Mouse (Mus musculus): Measurements from ENCODE around the gene Galnt18.

Gene Galnt18

DNA sequence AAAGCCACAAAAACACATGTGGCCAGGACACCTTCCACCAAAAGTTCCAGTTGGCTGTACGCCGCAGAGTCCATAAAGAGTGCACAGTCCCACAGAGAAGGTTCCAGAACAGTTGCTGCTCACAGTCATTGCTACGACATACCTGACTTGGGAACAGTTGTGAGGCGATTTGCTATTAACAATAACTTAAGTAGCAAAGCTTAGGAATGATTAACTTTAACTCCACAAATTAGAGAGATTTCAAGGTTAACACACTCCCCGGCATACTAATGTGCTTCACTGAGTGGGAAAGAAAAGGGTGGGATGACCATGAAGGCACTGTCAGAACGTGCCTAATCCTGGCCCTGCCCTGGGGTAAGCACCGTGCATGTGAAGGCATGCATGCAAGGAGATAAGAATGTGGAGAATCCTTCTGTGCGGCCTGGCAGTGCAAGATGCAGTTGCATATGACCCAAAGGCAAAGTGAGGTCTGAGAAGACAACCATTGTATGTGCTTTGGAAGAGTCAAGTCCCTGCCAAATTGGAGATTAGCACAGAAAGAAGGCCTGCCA, 8.5 kb downstream of the Galnt18 start:
- no peak for DNase-seq (ENCODE audit: low read depth)

DNA sequence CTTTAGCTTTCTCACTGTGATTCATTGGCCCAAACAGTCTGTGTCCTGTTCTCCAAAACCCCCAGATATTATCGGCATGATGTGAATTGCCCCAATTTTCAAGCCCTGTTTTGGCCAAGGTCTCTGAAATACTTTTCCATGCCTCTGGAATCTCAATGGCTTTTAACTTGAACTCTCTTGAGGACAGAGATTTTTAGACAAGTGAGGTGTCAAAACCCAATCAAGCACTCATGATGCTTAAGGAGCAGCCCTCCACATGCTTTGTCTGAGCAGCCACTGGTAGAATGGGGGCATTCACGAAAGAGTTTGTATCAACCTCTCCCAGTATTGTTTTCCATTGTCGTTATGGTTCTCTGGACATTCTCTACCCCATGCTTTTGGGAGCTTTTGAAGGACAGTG, 9.2 kb downstream of the Galnt18 start:
- DNase-seq (ENCODE audit: low read depth): no peak

DNA sequence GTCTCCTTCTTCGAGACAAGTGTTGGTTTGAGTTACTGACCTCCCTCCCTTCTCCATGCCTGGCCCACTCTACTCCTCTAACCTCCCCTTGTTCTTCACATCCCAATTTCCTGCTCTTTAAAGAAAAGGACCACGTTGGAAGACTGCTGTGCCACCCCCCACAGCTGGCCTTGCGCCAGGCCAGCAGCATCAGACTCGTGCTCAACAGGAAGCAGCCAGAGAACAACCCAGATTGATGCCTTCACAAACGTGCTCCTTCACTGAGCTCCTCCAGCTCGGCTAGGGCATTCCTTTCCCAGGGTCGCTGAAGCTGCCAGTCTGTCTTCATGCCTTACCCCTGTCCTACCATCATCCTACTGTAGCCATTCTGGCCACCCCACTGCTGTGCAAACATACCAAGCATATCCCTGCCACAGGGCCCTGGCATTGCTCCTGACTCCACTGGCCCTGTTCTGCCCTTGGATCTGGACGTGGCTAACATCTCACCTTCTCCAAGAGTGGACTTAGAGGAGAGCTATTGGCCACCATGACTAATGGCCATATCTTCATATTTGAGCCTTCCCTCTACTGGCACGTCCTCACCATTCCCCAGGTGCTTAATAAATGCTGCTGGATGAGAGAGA, 13.5 kb downstream of the Galnt18 start:
- no peak for DNase-seq (ENCODE audit: low read depth)

DNA sequence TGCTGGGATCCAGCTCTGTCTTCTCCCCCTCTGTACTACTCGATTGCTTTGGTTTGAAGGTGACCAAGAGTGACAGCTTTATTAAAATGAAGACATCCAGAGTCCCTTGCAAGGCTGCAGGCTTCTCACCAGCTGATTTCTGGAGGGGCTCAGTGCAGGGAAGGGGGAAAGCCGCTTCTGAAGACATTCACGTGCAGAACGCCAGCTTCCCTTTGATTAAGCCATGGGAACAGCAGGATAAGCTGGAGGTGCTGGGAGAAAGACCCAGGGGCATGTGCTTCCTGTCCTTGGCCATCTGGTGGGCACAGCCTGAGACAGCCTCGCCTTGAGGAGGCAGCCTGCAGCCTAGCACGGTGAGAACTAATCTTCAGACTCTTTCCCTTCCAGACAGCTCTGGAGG, 17.0 kb downstream of the Galnt18 start:
- no peak for DNase-seq (ENCODE audit: low read depth)

DNA sequence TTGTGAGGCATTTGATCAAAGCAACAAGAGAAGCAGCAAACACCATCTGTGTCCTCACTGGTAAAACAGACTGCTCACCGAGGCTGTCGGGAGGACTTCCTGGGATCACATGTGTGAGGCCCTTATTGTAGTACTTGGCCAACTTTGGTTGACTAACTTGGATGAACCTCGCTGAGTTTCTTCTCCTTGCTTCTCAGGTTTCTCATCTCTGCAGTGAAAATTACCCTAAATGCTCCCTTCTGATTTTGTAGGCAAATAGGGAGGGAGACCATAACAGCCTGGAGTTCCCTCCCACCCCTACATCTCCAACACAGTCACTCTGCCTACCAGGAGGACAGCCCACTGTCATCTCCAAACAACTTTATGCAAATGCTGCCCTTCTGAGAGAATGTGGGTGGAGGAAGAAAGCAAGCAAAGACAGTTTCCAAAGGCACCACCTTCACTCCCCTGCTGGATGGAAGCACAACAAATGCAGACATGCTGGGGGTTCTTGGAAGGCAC, 31.2 kb downstream of the Galnt18 start:
- DNase-seq (ENCODE audit: low read depth): no peak

DNA sequence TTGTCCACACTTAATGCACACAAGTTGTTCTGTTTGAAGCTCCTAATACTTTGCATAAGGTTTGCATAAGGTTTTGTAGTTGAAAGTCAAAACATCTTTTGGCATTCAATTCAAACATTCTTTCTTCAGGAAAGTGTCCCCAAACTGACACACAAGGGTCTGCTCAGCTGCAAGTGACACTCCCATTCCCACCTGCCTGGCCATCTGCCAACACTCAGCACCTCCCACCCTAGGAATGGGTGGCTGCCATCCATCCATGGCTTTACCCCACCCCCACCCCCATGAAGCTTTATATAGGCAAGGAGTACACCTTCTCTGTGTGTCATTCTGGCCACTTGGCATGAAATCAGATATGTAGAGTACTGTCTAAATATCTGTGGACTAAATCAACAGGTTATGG, 35.0 kb downstream of the Galnt18 start:
- no peak for DNase-seq (ENCODE audit: low read depth)

DNA sequence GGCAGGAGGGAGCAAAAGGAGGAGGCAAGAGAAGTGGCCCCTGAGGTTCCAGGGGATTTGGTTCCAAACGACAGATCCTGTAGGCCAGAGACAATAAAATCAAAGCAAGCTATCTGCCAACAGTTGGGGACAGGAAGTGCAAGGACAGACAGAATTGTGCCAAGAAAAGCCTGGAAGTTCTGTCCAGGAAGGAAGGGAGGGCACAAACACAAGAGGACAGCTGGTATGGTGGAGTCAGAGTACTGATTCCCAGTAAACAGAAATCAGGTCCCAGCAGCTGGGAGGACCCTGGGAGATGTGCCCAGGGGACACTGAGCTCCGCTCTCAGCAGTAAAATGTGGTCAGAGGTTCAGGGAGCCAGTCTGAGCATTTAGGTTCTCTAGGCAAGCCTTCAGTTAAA, 38.2 kb downstream of the Galnt18 start:
- no peak for DNase-seq (ENCODE audit: low read depth)

DNA sequence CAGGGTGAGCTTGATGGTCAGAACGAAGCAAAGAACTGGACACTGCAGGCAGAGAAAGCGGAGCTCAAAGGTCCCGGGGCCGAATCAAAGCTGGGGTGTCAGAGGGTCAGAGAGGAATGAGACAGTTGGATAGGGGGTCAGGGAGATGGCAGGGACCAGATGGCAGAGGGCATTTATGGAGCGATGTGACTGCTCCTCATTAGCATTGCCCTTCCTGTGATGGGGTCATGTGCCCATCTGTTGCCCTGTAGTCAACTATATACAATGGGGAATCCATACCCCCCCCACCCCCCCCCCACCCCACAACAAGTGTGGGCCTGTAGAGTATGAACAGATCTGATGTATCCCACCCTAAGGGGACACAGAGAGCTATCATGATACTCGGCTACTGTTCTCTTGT, 39.7 kb downstream of the Galnt18 start:
- DNase-seq (ENCODE audit: low read depth): no peak

DNA sequence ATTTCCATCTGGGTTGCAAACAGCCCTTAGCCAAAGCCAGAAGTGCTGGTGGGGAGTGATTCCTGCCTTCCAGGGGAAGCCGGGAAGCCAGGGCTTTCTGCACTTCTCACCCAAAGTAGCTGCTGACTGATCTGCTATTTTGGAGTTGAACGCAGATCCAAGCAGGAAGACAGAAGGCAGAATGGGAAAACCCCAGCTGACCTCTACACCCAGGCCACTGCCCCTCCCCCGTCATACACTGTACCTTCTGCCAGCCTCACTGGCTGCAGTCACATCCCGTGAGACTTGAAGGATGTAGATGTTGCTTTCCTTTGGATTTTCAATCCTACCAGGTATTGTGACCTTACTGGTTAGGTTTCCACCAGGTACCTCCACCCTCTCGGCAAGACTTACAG, 40.4 kb downstream of the Galnt18 start:
- DNase-seq (ENCODE audit: low read depth): no peak

DNA sequence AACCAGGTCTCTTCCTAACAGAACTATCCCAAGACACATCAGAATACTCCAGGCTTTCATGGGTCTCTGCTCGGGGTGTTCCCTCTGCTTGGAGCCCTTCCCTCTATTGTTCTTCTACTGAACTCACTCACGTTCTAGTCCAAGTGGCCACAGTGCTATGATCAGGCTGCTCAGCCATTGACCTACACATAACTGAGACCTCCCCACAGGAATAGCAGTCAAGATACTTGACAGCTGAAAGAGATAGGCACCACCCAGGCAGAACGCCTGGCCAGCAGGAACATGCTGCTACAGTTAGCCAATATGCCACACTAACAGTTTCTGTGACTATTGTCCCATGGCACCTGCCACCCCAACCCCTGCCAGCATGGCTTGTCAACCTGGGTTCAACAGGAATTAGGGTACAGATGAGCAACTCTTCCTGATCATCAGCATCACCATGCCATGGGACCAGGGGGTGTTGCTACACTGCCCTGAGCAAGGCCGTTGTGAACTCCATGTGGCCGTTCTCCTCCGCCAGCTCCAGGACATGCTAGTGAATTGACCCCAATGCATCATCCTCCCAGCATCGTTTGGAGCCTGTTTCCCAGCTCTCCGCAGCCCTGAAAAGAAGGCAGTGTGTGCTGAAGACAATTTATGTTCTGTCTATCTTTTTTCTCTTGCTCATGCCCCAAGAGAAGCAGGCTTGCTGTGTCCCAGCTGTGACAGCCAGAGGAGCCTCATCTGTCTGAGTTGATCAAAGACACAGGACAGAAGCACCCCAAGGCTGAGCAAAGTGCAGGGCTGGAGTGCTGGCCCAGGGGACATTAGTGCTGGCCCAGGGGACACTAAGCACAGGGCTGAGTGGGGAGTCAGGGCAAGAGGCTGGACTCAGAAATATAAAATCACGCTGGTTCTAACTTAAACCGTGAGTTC, 41.1 kb downstream of the Galnt18 start:
- DNase-seq (ENCODE audit: low read depth): no peak

DNA sequence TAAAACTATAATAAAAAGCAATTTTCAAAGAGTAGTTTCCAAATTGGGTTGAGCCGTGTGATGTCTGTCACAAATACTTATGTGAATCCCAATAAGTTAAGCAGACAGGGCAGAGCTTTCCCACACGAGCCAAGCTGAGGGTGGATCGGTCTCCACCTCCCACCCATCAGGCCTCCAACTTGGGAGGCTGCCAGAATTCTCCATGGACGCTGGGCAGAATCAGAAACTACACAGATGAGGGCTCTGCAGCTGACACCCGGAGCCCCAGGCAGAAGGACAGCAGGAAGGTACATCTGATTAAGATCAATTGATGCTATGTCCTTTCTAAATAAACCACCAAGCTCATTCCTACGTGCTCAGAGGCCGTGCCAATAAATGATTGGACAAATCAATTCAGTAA, 42.4 kb downstream of the Galnt18 start:
- DNase-seq (ENCODE audit: low read depth): no peak

DNA sequence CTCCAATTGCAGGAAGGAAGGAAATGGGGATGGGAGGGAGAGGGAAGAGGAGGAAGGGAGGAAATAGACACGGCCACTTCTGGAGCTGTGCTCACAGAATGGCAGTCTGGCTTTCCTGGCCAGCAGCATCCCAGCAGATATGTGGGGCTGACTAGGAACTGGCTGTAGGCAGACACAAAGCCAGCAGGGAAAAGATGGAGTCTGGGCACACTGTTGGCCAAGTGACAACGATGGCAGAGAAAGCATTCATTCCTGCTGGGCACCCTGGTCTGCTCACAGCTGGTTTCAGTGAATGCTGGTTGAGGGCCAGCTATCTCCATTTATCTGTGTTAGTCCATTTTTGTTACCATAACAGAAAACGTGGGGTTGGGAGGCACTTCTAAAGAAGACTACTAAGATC, 43.4 kb downstream of the Galnt18 start:
- no peak for DNase-seq (ENCODE audit: low read depth)

DNA sequence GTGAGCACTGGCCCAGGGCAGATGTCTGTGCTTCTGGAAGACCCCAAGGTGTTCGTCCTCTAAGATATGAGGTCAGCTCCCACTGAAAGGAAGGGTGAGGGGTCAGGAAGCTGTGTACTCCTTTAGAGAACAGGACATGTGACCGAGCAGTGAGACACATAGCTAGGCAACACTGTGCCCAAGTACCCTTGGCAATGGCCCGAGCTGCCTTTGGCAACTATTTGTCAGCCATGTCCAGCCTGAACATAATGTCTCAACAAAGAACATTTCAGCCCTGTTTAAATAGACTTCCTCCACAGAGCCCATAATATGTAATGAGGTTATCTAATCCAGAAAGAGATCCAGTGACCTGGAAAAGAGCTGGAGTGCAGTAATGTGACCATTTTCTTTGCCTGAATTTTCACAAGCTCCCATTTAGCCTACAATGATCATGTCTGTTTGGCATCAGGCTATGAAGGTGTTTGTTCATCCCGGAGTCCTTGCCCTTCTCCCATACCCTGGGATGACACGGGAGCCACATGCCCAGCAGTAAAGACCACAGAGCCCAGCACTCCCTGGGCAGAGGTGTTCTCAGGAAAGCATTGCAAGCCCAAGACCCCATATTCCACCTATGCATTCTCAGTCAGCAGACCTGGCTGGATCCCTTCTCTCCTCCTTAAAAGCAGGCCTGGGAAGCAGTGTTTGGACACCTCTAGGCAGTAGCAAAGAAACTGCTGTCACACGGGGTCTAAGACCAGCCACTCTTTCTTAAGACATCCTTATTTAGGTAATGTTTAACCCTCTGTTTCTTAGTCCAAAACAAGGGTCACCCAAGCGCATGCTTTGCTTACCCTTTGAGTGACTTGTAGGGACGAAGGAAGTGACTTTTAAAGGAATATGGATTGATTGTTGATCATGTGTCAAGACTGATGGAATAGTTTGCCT, 49.2 kb downstream of the Galnt18 start:
- DNase-seq (ENCODE audit: low read depth): no peak

DNA sequence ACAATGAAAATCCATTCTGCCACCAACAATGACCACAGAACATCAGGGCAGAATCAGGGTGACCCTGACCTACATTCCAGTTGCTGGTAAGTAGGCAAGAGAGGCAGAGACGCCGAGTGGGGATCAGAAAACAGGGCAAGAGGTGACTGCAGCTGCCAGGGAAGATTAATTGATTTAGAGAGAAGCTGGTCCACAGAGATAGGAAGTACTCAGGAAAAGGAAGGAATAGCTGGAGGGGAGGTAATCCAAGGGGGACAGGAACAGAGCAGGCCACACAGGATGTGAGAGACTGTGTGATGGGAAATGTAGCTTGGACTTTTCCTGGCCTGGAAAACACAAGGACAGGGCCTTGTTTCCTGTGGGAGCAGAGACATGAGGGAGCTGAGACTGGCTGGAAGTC, 52.8 kb downstream of the Galnt18 start:
- no peak for DNase-seq (ENCODE audit: low read depth)

DNA sequence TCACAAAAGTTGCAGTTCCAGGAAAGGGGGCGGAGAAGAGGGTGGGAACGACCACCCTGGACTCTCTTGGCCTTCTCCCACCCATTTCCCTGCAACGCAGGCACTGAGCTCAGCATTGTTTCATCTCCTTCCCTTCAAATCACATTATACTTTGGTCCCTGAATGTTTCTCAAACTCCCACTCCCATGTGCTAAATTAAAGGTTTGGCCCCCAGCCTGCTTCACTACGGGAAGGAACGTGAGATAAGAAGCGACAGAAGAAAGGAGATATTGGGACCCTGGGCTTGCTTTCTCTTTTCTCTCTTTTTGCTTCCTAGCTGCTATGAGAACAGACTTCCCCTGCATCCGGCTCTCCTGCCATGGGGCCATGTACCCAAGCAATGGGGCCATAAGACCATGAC, 55.0 kb downstream of the Galnt18 start:
- DNase-seq (ENCODE audit: low read depth): no peak

DNA sequence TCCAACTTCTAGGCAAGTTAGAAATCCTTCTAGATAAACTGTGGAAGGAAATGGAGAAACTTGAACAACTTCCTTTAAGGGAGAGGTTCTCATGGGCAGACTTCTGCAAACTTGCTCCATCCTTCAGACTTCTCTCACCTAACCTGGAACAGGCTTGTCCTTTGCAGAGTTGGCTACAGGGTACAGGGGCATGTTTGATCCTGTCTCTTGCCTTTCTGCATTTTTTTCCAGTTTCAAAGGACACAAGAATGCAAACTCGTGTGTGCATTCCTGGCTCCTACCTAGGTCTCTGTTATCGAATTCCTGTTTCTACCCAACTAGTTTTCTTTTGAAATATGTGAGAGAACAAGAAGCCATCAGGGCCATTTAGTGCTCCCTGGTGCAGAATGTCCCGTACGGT, 55.8 kb downstream of the Galnt18 start:
- no peak for DNase-seq (ENCODE audit: low read depth)

DNA sequence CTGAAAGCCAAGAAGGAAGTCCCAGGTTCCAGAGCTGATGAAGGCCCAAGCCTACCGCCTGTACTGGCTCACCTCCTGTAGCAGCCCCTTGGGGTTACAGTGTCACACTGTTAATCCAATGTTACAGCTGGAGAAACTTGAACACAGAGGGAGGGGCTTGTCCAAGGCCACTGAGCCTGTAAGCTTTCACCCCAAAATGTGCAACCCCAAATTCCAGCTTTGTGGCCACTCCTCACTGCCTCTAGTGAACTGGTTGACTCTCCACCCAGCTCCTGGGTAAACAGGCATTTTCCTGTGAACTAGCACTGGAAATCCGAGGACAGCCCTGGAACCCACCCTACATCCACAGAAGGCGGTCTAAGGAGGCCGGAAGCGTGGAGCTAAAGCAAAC, 58.5 kb downstream of the Galnt18 start:
- no peak for DNase-seq (ENCODE audit: low read depth)

DNA sequence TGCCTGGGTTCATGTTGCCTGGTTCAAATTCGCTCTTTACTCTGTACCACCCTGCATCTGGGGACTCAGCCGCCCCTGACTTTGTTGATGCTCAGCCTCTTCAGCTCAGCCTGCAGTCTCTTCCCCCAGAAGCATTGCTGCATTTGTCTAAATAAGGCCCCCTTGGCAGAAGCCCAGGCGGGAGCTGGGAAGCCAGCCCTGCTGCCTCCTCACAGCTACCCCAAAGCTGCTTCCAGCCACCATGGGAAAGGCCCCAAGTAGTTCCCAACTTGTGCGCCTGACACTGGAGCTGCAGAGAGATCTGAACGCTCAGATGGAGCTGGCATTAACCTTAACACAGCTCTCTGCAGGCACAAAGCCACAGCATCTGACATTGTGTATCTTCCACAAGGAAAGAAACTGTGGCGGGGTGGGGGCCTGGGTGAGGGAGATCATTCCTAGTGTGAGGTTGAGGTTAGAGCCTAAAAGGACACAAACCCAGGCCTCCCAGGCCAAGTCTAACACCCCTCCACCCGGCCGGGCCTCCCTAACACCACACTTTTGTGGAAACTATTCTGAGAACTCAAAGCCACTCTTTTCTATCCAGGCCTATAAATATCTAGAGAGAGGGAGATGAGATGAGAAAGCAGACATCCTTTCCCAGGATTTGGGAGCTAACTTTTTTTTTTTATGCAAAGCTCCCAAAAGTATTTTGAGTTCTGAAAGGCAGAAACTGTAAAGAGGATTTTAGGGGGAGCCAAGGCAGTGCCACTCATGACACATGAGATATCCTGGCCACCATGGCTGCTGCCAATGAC, 59.1 kb downstream of the Galnt18 start:
- DNase-seq (ENCODE audit: low read depth): no peak

DNA sequence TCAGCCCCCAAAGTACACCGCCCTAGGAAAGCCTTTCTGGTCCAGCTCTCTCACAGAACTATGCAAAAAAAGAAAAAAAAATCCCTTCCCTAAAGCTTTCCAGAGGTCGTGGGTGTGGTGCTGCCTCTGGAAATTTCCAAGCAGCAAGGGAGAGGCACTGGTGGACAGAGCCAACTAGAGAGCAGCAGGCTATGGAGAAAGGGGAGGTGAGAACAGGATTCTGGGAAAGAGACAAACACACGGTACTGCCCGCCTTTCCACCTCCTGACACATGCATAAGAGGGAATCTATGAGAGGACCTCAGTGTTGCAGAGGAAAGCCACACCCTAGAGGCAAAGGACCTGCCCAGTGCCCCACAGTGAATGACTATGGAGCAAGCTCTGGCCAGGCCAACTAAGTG, 60.9 kb downstream of the Galnt18 start:
- no peak for DNase-seq (ENCODE audit: low read depth)

DNA sequence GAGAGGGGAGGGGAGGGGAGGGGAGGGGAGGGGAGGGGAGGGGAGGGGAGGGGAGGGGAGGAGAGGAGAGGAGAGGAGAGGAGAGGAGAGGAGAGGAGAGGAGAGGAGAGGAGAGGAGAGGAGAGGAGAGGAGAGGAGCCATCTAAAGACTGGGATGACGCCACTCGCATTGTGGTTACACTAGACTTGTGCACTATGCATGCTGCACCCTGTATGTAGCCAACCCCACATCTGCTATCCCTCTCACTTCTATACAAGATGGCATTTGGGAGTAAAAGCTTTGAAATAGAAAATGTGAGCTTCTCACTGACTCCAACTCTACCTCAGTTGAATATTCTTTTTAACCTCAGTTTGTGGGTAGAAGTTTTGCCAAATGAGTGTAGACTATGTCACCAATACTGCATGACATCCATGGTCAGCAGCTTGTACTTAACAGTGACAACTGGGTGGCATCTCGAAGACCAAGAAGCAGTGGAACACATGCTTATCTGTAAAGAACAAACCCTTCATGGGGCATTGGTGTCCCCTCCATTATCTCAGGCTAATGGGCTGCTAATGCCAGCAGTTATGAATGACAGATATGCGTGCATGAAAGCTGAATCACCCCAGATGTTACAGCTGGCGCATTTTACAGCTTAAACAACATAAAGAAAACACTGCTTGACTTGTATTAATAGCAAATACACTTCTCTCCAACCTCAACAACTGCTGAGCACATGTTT, 65.0 kb downstream of the Galnt18 start:
- DNase-seq (ENCODE audit: low read depth): no peak
